Mouse (Mus musculus): ENCODE data around the gene Adgra1.

- TF ChIP-seq CTCF (conservative IDR thresholded peaks at IDR 0.05; ENCODE audit: low read length) (no peak), POU5F1 (IDR thresholded peaks at IDR 0.05; ENCODE audit: borderline replicate concordance, low read length) (no peak)
These were observed 80.4 kb downstream of the Adgra1 start for GRCm38 (mm10) chr7:139914141-139915047.

Measured in E14TG2a.4 (cell line).